Mouse (Mus musculus) left cerebral cortex, postnatal 4 days (tissue): ENCODE results near the gene Vmn1r55. TPM values are rescaled to one million over a fixed set of nuclear protein-coding genes. Genes with fewer than 3 reads are reported as not detected.
A peak's percentile ranks its signal among the peaks of the same experiment; 100 is the strongest.
"Not testable (repeated sequence)": the region's sequence is repeated elsewhere in the genome, so short reads cannot be mapped to it uniquely, and the experiment has no call there.

Experiments
- DNase-seq: peaks from one replicate; pipeline ENCODE4 v3.0.0-alpha.2; 2022
- intact Hi-C: fragments of 180-260 bp; cut with DNase I; formaldehyde crosslinking; loops from one replicate; pipeline ENCODE4 v1.15.1; 2025
- total RNA-seq, 2 experiments: library from RNA; stranded (reverse); gene quantifications; 2 replicates each; pipeline ENCODE4 v1.2.3; 2021

Gene Vmn1r55
- not detected for total RNA-seq

DNA sequence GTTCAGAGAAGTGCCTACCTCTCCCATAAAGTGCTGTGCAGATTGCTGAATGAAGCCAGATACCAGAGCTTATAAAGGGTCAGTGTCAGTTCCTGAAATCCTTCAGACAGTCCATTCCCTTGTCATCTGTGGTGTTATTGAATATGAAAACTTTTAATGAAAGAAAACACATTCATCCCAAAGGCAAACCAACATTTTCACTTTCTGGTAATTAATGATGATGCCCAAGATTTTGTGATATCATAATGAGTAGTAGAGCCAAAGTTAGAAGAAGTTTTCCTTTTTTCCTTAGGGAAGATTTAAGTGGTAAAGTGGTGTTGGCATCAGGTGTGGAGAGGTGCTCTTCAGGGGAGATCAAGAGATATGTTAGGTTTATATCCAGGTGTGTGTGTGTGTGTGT is at the start of gene Vmn1r55:
Gene Vmn1r55 (minus strand): TSS at position 101 of the 400 bp plus-strand sequence.
- intact Hi-C loops, DNase-seq: not testable (repeated sequence)

GRCm38 (mm10) chr7:5196647-5197046 is 47.2 kb upstream of the Vmn1r55 start, which contains the start of gene Vmn1r56:
Gene Vmn1r56 (minus strand): TSS chr7:5196747.
- DNase-seq, intact Hi-C loops: not testable (repeated sequence)

DNA sequence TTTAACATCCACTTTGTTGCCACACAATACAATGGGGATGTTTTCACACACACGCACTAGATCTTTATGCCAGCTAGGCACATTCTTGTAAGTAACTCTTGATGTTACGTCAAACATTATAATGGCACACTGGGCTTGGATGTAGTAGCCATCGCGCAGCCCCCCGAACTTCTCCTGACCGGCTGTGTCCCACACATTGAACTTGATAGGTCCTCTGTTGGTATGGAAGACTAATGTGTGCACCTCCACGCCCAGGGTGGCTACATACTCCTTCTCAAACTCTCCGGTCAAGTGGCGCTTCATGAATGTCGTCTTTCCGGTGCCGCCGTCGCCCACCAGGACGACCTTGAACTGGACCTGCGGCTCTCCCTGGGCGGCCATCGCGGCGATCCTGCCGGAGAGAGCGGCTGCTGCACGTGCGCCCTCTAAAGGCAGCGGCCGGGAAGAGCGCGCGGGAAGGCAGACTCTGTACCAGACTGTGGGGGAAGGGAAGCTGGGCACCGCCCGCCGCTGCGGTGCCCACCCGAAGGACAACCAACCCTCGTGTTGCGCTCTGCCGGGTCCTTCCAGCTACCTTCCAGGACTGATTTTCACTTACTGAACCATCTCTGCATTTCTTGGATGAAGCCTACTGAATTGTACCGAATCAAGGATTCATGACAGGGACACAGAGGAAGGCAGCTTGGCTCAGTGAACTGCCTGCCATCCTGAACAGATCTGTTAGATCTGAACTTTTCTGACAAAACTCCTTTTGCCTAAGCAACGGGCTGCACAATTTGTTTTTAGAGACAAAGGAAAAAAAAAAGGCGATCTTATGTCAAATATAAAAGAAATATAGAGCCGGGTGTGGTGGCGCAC is 23.7 kb downstream of the Vmn1r55 start, which contains the start of gene Rasl2-9:
Gene Rasl2-9 (minus strand): TSS at position 402 of the 858 bp plus-strand sequence.
- DNase-seq, result peak; percentile 75
- intact Hi-C loops, result no loop called here

- no peak for DNase-seq
- intact Hi-C loops, result no loop called here
These were observed 24.4 kb downstream of the Vmn1r55 start for GRCm38 (mm10) chr7:5125078-5125477.

GRCm38 (mm10) chr7:5116850-5117249 is 32.6 kb downstream of the Vmn1r55 start, which contains the start of gene Rfpl4:
Gene Rfpl4 (minus strand): TSS chr7:5116950.
- intact Hi-C loops, result no loop called here
- no peak for DNase-seq

DNA sequence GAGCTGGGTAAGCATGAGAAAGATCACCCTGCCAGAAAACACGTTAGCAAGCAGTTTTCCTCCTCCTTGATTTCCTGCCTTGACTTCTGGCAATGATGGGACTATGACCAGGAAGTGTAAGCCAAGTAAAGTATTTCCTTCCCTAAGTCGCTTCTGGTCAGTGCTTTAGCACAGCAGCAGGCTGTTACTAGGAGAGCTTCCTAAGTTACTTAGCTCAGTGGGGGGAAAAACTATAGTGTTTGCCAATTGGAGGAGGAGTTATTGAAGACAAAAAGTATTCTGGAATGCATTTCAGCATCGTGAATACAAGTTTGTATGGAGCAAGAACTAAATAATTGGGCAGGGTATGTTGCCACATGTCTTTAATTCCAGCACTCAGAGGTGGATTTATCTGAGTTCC is 36.8 kb downstream of the Vmn1r55 start:
- intact Hi-C loops, result no loop called here
- DNase-seq, result no peak

GRCm38 (mm10) chr7:5109301-5109700 is 40.2 kb downstream of the Vmn1r55 start:
- no peak for DNase-seq
- intact Hi-C loops, result no loop called here

GRCm38 (mm10) chr7:5108272-5108671 is 41.2 kb downstream of the Vmn1r55 start:
- intact Hi-C loops, result no loop called here
- DNase-seq, result no peak

DNA sequence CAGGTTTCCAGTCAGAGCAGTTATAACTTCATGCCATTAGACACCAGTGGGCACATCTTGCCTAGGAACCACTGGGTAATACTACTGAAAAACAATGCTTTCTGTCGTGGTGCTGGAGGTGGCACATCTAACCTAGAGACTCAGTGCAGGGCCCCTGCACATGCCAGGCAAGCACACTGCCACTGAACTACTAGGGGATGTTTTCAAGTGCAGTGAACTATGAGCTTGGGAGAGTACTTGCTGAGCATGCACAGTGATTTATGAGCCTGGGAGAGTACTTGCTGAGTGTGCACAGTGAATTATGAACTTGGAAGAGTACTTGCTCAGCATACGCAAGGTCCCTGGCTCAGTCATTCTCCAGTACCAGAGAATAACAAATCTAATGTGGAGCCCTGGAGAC is 46.9 kb downstream of the Vmn1r55 start:
- DNase-seq, result no peak
- intact Hi-C loops, result no loop called here

DNA sequence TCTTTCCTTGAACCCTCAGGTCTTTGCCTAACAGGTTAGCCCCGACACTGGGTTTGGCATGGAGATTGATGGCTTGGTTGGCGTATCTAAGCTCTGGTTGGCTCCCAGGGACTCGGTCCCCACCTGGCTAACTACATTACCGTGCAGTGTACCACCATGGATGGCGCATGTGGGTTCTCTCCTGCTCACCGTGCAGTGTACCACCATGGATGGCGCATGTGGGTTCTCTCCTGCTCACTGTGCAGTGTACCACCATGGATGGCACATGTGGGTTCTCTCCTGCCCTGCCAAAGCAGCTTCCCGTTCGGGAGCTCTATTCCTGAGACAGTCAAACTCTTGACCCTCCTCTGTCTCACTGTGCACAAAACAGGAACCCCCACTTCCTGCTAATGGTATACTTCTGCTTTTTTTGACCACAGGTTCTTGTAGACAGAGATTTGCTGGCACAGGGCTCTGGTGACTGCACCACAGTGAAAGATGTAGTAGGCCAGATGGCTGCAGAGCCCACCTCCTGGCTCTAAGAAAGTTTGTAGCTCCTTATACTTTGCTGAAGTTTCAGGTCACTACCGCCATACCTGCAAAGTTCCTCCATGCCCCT is 48.3 kb downstream of the Vmn1r55 start:
- no peak for DNase-seq
- intact Hi-C loops, result no loop called here

DNA sequence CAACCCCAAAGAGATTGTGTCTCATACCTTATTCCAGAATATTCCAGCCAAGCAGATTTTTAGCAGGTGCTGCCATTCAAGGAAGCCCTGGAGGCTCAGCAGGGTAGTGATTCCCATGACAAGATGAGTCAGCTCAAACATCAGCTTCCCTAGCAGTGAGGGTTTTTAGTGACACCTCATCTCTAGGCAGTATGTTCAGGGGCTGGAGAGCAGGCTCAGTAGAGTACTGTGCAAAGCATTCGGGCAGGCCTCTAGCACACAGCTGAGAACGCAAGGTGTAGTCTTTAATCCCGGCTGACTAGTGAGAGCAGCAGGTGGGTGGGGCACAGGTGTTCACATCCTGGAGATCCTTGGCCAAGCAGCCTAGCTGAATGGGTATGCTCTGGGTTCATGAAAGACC is 49.7 kb downstream of the Vmn1r55 start:
- intact Hi-C loops, result no loop called here
- no peak for DNase-seq

DNA sequence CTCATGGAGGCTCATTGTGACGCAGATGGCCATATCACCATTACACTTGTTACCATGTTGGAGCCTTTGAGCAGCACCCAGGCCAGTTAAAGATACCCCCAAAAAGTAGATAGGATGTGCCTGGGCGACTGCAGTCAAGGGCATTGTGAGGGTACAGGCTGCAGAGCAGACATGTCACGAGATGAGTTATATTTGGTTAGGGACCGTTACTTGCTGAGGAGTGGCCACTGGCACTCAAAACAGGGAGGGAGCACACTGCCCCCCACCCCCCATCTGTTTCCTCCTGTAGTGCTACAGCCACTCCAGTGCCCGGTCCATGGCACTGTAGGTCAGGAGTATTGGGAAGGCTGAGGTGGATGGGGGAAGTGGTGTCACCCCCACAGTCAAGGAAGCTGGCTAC is 50.7 kb downstream of the Vmn1r55 start:
- DNase-seq, result no peak
- intact Hi-C loops, result no loop called here

DNA sequence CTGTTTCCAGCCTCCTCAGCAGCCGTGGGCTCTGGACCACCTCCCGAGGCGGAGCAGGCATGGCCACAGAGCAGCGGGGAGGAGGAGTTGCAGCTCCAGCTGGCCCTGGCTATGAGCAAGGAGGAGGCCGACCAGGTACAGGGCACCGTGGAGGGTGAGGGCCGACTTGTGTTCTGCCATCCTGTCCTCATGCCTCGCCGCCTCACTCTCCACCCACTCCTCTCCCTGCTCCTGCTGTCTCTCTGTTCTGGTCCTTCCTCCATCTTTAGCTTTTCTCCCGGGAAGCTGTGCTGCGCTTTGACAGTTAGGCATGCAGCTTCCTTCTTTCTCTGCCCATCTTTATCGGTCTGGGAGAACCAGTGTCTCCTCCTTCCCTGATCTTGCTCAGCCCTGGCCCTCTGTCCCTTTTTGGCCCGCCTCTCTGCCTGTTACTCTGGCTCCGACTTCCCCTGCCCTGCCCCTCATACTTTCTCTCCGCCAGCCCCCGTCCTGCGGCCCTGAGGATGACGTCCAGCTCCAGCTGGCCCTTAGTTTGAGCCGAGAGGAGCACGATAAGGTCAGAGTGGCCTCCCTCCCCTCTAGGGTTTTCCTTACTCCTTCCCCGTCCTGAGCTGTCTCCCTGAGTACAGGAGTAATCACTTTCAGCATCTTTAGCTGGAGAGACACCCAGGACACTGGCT is 56.5 kb downstream of the Vmn1r55 start:
- no peak for DNase-seq
- intact Hi-C loops, result no loop called here

DNA sequence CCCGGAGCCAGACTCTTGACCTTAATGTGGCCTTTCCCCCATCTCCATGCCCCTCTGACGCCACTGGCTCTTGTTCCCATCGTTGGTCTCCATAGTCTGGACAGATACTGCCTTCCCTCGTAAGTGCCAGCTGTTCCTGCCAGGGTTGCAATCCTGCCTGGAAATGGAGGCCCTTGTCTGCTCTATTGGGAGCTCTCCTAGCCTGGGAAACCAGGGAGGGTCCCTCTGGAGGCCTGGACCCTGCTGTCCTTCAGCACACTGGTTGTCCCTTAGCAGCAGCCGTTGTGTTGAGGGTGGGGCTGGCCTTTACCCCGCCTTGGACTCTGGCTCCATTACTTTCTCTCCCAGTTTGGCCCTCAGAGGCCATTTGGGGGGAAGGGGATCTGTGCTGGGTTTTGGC is 57.1 kb downstream of the Vmn1r55 start:
- intact Hi-C loops, result no loop called here
- no peak for DNase-seq

GRCm38 (mm10) chr7:5091008-5091728 is 58.3 kb downstream of the Vmn1r55 start:
- DNase-seq, result no peak
- intact Hi-C loops, result no loop called here

DNA sequence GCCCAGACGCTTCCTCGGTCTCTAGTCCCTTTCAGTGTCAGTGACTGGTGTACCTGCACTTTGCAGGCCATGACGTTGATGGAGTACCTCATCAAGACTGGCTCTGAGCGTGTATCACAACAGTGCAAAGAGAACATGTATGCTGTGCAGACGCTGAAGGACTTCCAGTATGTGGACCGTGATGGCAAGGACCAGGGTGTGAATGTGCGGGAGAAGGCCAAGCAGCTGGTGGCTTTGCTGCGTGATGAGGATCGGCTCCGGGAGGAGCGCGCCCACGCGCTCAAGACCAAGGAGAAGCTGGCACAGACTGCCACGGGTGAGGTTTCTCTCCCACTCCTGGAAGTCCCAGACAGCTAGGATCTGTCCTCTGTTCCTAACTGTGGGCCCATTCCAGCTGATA is 59.6 kb downstream of the Vmn1r55 start:
- intact Hi-C loops, result no loop called here
- DNase-seq, result no peak

- DNase-seq, result no peak
- intact Hi-C loops, result no loop called here
These were observed 61.6 kb downstream of the Vmn1r55 start for GRCm38 (mm10) chr7:5087886-5088285.

DNA sequence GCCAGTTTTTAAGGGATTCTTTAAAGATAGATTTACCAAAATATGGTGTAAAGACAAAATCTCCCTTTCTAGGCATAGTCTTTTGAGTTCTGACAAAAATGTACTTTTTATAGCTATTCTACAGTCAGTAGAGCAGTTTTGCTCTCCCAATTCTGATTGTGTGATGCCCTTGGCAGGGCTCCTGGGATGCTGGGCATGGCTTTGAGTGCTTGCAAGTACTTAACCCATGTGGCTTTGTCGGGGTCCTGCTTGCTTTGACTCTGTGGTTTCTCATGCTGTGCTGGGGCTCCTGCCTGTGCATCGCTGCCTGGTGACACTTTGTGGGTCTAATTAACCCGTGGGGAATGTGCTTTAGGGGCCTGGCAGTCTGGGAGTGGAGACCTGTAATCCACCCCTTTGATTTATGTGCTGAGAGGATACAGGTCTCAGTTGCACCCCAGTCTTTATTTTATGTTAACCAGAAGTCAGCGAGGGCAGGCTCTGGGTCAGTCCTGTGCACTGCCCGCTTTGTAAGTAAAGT is 62.5 kb downstream of the Vmn1r55 start:
- intact Hi-C loops, result no loop called here

GRCm38 (mm10) chr7:5085512-5085911 is 64.0 kb downstream of the Vmn1r55 start:
- intact Hi-C loops, result no loop called here
- DNase-seq, result no peak

More for the DNA sequence above, 62.5 kb downstream of the Vmn1r55 start:
- DNase-seq, result no peak

GRCm38 (mm10) chr7:5083325-5084105 is 66.0 kb downstream of the Vmn1r55 start:
- no peak for DNase-seq
- intact Hi-C loops, result no loop called here
